Mouse (Mus musculus): ENCODE results near the gene Rarres2. TPM values are rescaled to one million over a fixed set of nuclear protein-coding genes. Genes with fewer than 3 reads are reported as not detected.
"Not testable (repeated sequence)": the region's sequence is repeated elsewhere in the genome, so short reads cannot be mapped to it uniquely, and the experiment has no call there.

Gene Rarres2
- polyA plus RNA-seq, 1 experiment from 2014 or later = 44.2 TPM

DNA sequence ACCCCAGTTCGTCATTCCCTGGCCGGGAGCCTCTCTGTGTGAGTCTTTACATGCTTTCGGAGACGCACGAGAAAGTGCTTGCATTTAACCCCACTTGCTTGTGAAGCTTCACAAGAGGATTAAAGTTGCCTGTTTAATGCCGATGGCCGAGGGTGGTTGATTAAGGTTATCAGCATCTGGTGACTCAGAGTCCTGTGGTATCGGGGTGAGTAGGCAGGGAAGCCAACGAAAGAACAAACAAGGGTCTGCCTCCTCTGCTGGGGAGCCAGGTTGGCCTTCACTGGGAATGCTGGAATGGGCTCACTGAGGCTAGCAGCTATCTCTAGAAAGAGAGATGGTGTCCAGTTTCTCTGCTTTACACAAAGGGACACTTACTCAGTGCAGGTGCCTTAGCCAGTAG lies 44.7 kb downstream of the Rarres2 start:
- Histone ChIP-seq H3K36me3 (ENCODE audit: control insufficient read depth, insufficient read depth, low read length) (peaks cover 11% of the 10 kb centered on the region; the same call in 1 of the 2 replicates), H3K9ac (ENCODE audit: low read depth, low read length) (no peak overlapping the region), H3K4me1 (ENCODE audit: control insufficient read depth, insufficient read depth, low read length) (no peaks in the 10 kb centered on the region), H3K27me3 (ENCODE audit: control insufficient read depth, insufficient read depth, low read length) (no peaks in the 10 kb centered on the region), H3K4me3 (ENCODE audit: low read length) (no peak overlapping the region), H3K27ac (ENCODE audit: low read depth, low read length) (no peak overlapping the region), H3K9me3 (ENCODE audit: control insufficient read depth, low read length) (no peaks in the 10 kb centered on the region), H3K4me2 (replicated peaks; ENCODE audit: low read depth, low read length) (no peak overlapping the region)
- no peak for ATAC-seq (ENCODE audit: low FRiP score, low TSS enrichment)
- WGBS = 88% methylated on average over 9 of the region's 9 CpGs

DNA sequence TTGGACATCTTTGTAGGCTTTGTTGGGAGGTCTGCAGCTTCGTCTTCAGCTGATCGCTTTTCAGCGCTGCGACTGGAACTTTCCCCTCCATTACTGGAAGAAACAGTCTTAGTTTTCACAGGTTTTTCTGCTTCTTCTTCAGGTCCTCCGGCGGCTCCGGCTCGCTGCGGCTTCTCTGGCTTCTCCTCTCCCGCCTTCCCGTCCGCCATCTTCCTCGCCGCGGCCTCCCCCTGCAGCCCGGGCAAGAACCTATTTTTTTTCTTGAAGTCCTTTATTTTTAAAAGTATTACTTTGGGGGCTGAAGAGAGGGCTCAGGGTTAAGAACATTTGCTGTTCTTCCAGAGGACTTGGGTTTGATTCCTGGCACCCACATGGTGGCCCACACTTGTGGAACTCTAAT lies 47.7 kb downstream of the Rarres2 start:
- not testable (repeated sequence) for H3K4me1 ChIP-seq (ENCODE audit: control insufficient read depth, insufficient read depth, low read length); H3K9ac ChIP-seq (ENCODE audit: low read depth, low read length); H3K4me3 ChIP-seq (ENCODE audit: low read length); H3K36me3 ChIP-seq (ENCODE audit: control insufficient read depth, insufficient read depth, low read length); H3K4me2 ChIP-seq (replicated peaks; ENCODE audit: low read depth, low read length); ATAC-seq (ENCODE audit: low FRiP score, low TSS enrichment); H3K27ac ChIP-seq (ENCODE audit: low read depth, low read length); H3K27me3 ChIP-seq (ENCODE audit: control insufficient read depth, insufficient read depth, low read length); H3K9me3 ChIP-seq (ENCODE audit: control insufficient read depth, low read length)
- 94% methylated on average over 12 of the region's 16 CpGs for WGBS

Other genes with a start within 250 kb of the Rarres2 start
- gene Krba1, start 177.2 kb downstream of the Rarres2 start, polyA plus RNA-seq (2014; fragmentation: Nextera tagmentation; extraction: Ambion mirVana) = 16.0 and 23.4 TPM in 2 replicates
- 27.8 and 31.4 TPM in 2 replicates for gene Zfp467, start 127.0 kb downstream of the Rarres2 start, polyA plus RNA-seq (2014; fragmentation: Nextera tagmentation; extraction: Ambion mirVana)
- 0.17 and 0.53 TPM in 2 replicates for gene Sspo, start 124.6 kb downstream of the Rarres2 start, polyA plus RNA-seq (2014; fragmentation: Nextera tagmentation; extraction: Ambion mirVana)
- gene Atp6v0e2, start 35.2 kb downstream of the Rarres2 start, polyA plus RNA-seq (2014; fragmentation: Nextera tagmentation; extraction: Ambion mirVana) = 19.9 and 20.3 TPM in 2 replicates
- 4.4 and 9.7 TPM in 2 replicates for gene Lrrc61, start 18.0 kb downstream of the Rarres2 start, polyA plus RNA-seq (2014; fragmentation: Nextera tagmentation; extraction: Ambion mirVana)
- not detected in 2 replicates for gene Gm45021, start 16.8 kb upstream of the Rarres2 start, polyA plus RNA-seq (2014; fragmentation: Nextera tagmentation; extraction: Ambion mirVana)
- 32.6 and 47.0 TPM in 2 replicates for gene Repin1, start 21.1 kb upstream of the Rarres2 start, polyA plus RNA-seq (2014; fragmentation: Nextera tagmentation; extraction: Ambion mirVana)
- 0.77 TPM in 1 of 2 replicates, not detected in the other for gene Gm44965, start 21.2 kb upstream of the Rarres2 start, polyA plus RNA-seq (2014; fragmentation: Nextera tagmentation; extraction: Ambion mirVana)
- gene Zfp775, start 29.3 kb upstream of the Rarres2 start, polyA plus RNA-seq (2014; fragmentation: Nextera tagmentation; extraction: Ambion mirVana) = 5.7 and 6.6 TPM in 2 replicates
- 0.90 and 1.4 TPM in 2 replicates for gene AI854703, start 54.0 kb upstream of the Rarres2 start, polyA plus RNA-seq (2014; fragmentation: Nextera tagmentation; extraction: Ambion mirVana)
- gene Gimap8, start 74.4 kb upstream of the Rarres2 start, polyA plus RNA-seq (2014; fragmentation: Nextera tagmentation; extraction: Ambion mirVana) = 1.1 and 1.4 TPM in 2 replicates
- gene Gimap9, start 103.3 kb upstream of the Rarres2 start, polyA plus RNA-seq (2014; fragmentation: Nextera tagmentation; extraction: Ambion mirVana) = 9.9 and 13.4 TPM in 2 replicates
- 51.3 and 54.1 TPM in 2 replicates for gene Gimap4, start 111.8 kb upstream of the Rarres2 start, polyA plus RNA-seq (2014; fragmentation: Nextera tagmentation; extraction: Ambion mirVana)
- gene Gimap6, start 135.4 kb upstream of the Rarres2 start, polyA plus RNA-seq (2014; fragmentation: Nextera tagmentation; extraction: Ambion mirVana) = 42.7 and 49.9 TPM in 2 replicates
- gene Gm28053, start 145.8 kb upstream of the Rarres2 start, polyA plus RNA-seq (2014; fragmentation: Nextera tagmentation; extraction: Ambion mirVana) = 3.2 and 4.8 TPM in 2 replicates
- gene Gimap7, start 145.8 kb upstream of the Rarres2 start, polyA plus RNA-seq (2014; fragmentation: Nextera tagmentation; extraction: Ambion mirVana) = not detected in 2 replicates
- gene Gimap1, start 166.3 kb upstream of the Rarres2 start, polyA plus RNA-seq (2014; fragmentation: Nextera tagmentation; extraction: Ambion mirVana) = 21.1 and 27.9 TPM in 2 replicates
- 12.7 and 13.6 TPM in 2 replicates for gene Gimap5, start 173.4 kb upstream of the Rarres2 start, polyA plus RNA-seq (2014; fragmentation: Nextera tagmentation; extraction: Ambion mirVana)
- not detected in 2 replicates for gene Gimap3, start 198.1 kb upstream of the Rarres2 start, polyA plus RNA-seq (2014; fragmentation: Nextera tagmentation; extraction: Ambion mirVana)

All from kidney, embryonic 14.5 days (tissue).